Mouse (Mus musculus) kidney, adult 9 months (tissue): ENCODE data around the gene Phactr2.
"Not testable (repeated sequence)": the region's sequence is repeated elsewhere in the genome, so short reads cannot be mapped to it uniquely, and the experiment has no call there.

Source experiments
- DNase-seq: peaks from one replicate; pipeline ENCODE4 v3.0.0; 2022

Phactr2 gene

DNA sequence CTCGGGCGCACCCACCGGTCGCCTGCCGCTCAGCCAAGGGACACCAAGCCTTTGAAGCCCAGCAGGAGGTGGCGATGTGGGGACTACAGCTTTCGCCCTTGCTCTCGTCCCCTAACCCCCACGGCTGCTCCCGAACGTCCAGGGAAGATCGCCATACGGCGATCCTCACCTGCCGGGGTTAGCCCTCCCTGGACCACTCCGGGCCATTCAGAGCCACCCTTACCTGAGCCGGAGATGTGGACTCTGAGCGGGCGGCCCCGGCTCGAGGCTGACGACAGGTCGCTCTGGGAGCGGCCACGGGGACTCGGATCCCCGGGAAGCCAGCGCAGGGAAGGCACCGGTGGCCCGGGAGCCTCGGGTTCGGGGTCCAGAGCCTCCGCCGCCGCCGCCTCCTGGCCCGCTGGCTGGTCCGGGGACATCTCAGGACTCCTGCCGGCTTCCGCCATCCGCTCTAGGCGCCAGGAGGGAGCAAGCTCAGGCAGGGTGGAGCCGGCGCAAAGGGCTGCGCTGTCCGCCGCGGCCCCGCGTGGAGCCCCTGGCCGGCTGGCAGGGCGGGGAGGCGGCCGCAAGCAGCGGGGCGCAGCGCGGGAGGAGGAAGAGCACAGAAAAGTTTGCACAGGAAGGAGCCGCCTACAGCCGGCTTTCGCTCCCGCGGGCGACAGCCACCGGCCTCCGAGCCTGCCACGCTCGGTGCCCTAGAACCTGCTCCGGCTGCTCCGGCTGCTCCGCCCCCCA is at the start of gene Phactr2:
Gene Phactr2 (minus strand): TSS at position 580 of the 735 bp plus-strand sequence.
- peak; percentile 47 for DNase-seq

- no peak for DNase-seq
Measured at GRCm38 (mm10) chr10:13521857-13522256, 47.6 kb upstream of the Phactr2 start.

DNA sequence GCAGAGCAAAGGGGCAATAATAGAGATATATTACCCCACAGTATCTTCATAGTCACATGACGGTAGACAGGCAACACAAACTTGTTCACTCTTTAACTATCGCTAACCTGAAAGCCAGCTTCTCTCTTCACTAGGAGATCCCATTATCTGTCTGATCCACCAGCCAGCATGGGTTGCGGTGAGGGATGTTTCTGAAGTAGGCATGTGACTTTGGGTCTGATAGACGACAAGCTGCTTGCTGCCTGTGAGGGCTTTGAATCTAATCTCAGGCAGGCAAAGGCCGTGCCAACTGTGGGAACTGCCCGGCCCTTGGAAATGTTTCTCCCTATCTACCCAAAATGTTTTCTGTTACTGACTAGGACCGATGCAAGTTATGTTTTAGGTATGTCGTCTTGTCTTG is 28.2 kb upstream of the Phactr2 start:
- DNase-seq, result peak; percentile 24

DNA sequence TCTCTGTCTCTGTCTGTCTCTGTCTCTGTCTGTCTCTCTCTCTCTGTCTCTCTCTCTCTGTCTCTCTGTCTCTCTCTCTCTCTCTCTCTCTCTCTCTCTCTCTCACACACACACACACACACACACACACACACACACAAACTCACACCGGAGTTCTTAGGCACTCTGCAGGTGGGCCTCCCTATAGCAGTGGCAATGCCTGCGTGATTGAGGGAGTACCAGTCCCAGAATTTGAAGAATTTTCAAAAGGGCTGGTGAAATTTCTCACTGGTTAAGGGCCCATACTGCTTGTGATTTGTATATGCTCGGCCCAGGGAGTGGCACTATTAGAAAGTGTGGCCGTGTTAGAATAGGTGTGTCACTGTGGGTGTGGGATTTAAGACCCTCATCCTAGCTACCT is 27.3 kb upstream of the Phactr2 start:
- not testable (repeated sequence) for DNase-seq

- peak; percentile 95 for DNase-seq
Measured at GRCm38 (mm10) chr10:13500938-13501496, 26.8 kb upstream of the Phactr2 start.

GRCm38 (mm10) chr10:13500473-13500872 is 26.3 kb upstream of the Phactr2 start:
- DNase-seq, result no peak

- DNase-seq, result no peak
Measured at GRCm38 (mm10) chr10:13499331-13499730, 25.1 kb upstream of the Phactr2 start, which contains the start of gene Fuca2. Gene Fuca2, plus strand, starts transcription at chr10:13499540.

- no peak for DNase-seq
Measured at GRCm38 (mm10) chr10:13496315-13496714, 22.1 kb upstream of the Phactr2 start.

GRCm38 (mm10) chr10:13493978-13494686 is 19.9 kb upstream of the Phactr2 start:
- DNase-seq, result peak; percentile 82

- DNase-seq, result no peak
Measured at GRCm38 (mm10) chr10:13489671-13490070, 15.5 kb upstream of the Phactr2 start.

DNA sequence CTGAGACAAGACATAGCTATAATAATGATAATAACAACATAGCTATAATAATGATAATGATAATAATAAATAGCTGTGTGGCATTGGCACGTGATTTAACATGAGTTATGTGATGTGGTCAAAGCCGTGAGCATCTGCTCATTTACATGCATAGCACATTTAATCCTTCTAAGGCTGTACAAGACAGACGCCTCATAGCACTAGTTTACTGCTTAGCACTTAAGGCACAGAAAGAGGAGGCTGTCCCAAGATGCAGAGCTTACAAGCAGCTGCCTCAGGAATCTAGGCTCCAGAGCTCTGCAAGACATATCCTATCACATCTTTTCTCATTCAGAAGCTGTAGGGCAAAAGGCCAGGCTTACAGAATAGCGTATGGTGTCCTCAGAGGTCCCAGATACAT is 11.7 kb upstream of the Phactr2 start:
- no peak for DNase-seq

GRCm38 (mm10) chr10:13479341-13479740 is 5.1 kb upstream of the Phactr2 start:
- DNase-seq, result no peak

GRCm38 (mm10) chr10:13475121-13475520 is 909 bp upstream of the Phactr2 start:
- DNase-seq, result no peak

DNA sequence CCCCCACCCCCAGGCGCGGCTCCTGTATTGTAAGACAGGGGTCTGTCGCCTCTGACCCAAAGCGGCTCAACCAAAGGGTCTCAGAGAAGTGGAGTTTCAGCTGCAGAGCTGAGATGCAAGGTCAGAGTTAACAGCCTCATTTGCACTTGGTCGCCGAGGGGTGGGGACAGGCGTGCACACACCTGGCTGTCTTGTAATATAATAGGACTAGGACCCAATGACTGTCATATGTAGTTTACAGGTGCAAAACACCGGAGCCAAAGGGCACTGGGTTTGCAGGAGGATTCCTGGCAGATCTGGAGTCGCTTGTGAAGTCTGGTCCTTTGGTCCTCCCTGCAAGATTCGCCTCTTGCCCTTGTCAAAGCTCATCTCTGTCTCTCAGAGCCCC is 350 bp upstream of the Phactr2 start:
- peak; percentile 18 for DNase-seq

- DNase-seq, result no peak
Measured at GRCm38 (mm10) chr10:13473287-13473832, 852 bp downstream of the Phactr2 start.

GRCm38 (mm10) chr10:13470236-13470635 is 4.0 kb downstream of the Phactr2 start:
- DNase-seq, result no peak

DNA sequence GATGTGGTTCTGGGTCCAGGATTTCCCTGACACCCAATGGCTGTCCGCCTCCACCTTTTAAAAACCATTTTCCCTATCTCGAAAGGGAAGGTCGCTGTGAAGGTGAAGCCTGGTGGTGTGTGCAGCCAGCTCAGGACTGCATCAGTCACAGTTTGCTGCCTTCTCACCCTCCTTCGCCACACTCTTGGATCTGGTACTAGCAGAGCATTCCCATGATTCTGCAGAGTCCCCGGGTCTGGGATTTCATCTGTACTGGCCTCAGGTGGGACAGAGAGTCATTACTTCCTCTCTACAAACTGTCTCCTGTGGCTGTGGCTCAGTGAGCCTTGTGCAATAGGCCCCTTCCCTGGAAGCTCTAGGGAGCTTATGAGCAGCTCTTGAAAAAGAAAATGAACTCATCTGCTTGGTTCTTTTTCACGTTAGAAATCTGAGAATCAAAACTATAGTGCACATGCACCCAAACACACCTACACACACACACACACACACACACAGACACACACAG is 6.1 kb downstream of the Phactr2 start:
- not testable (repeated sequence) for DNase-seq

DNA sequence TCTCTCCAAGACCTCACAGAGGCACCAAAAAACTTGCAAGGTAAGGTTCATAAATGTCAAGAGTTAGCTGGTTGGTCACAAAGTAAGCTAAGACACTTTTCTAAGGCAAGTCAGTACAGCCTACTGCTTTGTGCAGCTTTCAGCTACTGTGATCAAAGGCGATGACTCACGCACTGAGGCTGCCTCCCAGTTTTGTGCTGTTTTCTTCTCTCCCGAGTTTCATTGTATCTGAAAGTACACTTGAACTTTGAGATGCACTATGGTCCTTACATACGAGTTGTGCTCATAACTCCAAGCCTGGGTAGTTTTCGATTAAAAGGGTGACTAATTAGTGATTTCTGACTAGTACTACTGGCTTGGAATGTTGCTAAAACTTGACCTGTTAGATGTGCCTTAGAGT is 7.3 kb downstream of the Phactr2 start:
- peak; percentile 64 for DNase-seq

DNA sequence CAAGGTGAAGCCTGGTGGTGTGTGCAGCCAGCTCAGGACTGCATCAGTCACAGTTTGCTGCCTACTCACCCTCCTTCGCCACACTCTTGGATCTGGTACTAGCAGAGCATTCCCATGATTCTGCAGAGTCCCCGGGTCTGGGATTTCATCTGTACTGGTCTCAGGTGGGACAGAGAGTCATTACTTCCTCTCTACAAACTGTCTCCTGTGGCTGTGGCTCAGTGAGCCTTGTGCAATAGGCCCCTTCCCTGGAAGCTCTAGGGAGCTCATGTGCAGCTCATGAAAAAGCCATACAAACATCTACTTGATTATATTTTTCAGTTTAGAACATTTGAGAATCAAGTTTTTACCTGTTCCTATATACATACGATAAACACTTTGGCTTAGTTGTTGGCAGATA is 9.9 kb downstream of the Phactr2 start:
- not testable (repeated sequence) for DNase-seq

DNA sequence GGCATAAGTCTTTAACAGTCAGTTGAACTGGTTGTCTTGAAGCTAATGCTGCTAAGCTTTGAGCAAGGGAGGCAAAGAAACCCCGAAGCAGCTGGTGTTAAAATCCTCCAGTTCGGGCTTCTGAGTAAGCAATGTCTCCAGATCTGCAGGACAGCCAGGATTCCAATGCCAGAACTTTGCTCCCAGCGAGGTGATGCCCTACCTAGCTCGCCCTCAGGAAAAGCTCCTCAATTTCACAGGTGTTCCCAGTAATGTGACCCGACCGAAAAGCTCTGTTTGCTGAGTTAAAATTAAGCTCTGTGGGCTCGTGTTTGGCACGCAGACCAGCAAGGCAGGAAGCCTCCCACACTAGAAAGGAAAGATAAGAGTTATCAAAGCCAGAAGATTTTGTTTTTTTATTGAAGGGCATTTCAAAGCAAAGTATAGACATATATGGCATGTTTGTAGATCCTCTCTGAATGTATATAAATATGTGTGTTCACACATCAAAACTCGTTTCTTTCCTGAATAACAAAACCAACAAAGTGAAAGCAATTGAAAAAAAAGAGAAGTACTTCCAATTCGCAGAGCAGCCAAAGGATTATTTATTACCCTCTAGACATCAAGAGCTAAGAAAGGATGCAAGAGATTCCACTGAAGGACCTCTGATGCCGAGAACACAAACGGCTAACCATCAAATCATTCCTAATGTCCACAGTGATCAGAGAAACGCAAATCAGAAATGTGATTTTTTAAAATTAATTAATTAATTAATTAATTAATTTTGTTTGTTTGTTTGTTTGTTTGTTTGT is 20.8 kb downstream of the Phactr2 start:
- DNase-seq, result peak; percentile 67

- no peak for DNase-seq
Measured at GRCm38 (mm10) chr10:13451640-13452039, 22.6 kb downstream of the Phactr2 start.

GRCm38 (mm10) chr10:13448283-13449045 is 25.7 kb downstream of the Phactr2 start:
- no peak for DNase-seq
